Mouse (Mus musculus) lung, embryonic 14.5 days (tissue): ENCODE measurements around the gene Myt1l. TPM values are rescaled to one million over a fixed set of nuclear protein-coding genes. Genes with fewer than 3 reads are reported as not detected.
A peak's percentile ranks its signal among the peaks of the same experiment; 100 is the strongest.

ENCODE experiments used
- ATAC-seq: fragments of 200-750 bp; cut with Nextera tagmentation; 2 replicates; pipeline ENCODE4 v1.8.0; 2017; ENCODE audit warnings: mild to moderate bottlenecking, moderate TSS enrichment, moderate library complexity; ENCODE audit not compliant: insufficient read depth
- DNase-seq: peaks from one replicate; pipeline ENCODE4 v3.0.0-alpha.2; 2015
- H3K27ac ChIP-seq: fragments of 300-500 bp; sonication (generic); 2 replicates; pipeline ENCODE4 v1.5.1; 2014; ENCODE audit warnings: low read depth, mild to moderate bottlenecking, moderate library complexity
- H3K27me3 ChIP-seq: fragments of 300-500 bp; sonication (generic); 2 replicates; pipeline ENCODE4 v1.6.1; 2014; ENCODE audit warnings: low read length, control low read depth; ENCODE audit not compliant: insufficient read depth
- H3K36me3 ChIP-seq: fragments of 300-500 bp; sonication (generic); 2 replicates; pipeline ENCODE4 v1.6.1; 2014; ENCODE audit warnings: control low read depth; ENCODE audit not compliant: insufficient read depth
- H3K4me1 ChIP-seq: fragments of 300-500 bp; sonication (generic); 2 replicates; pipeline ENCODE4 v1.6.1; 2014; ENCODE audit warnings: antibody characterized with exemption, control low read depth; ENCODE audit not compliant: insufficient read depth
- H3K4me2 ChIP-seq: fragments of 300-500 bp; sonication (generic); 2 replicates; pipeline ENCODE4 v1.6.1; 2014; ENCODE audit warnings: mild to moderate bottlenecking
- H3K4me3 ChIP-seq: fragments of 300-500 bp; sonication (generic); 2 replicates; pipeline ENCODE4 v1.5.1; 2014; ENCODE audit warnings: low read depth, low read length
- H3K9ac ChIP-seq: fragments of 300-500 bp; sonication (generic); 2 replicates; pipeline ENCODE4 v1.6.1; 2014
- H3K9me3 ChIP-seq: fragments of 300-500 bp; sonication (generic); 2 replicates; pipeline ENCODE4 v1.6.1; 2016; ENCODE audit warnings: low read depth, low read length, control low read depth
- CTCF ChIP-seq: IDR thresholded peaks from 2 replicates; pipeline ENCODE4 v1.5.1; 2016; ENCODE audit warnings: antibody characterized with exemption, low read depth
- WGBS: fragments of 180-500 bp; shearing (Covaris S2); extraction: QIAGEN DNeasy Blood & Tissue Kit; methylation state at CpG from one replicate; pipeline ENCODE4 v1.1.7; 2014; 5-methylcytosine and 5-hydroxymethylcytosine counted together
- polyA plus RNA-seq: library from polyadenylated mRNA; unstranded; fragments of >200 nt; fragmentation: Nextera tagmentation; extraction: Ambion mirVana; gene quantifications from 2 replicates; pipeline ENCODE4 v1.2.1, GENCODE M21; 2014

The Myt1l gene
- polyA plus RNA-seq, 1 experiment from 2014 or later: not detected

- TF ChIP-seq CTCF: no peak
- Histone ChIP-seq H3K36me3 (no peaks in the 10 kb centered on the region), H3K9me3 (no peaks in the 10 kb centered on the region), H3K27me3 (peaks cover 45% of the 10 kb centered on the region), H3K4me1 (no peaks in the 10 kb centered on the region), H3K4me2 (no peak overlapping the region), H3K9ac (no peak overlapping the region), H3K4me3 (no peak overlapping the region), H3K27ac (no peak overlapping the region)
- WGBS: 27% methylated on average over 14 of the region's 14 CpGs
- DNase-seq (no peak), ATAC-seq (no peak)
These were observed 5.1 kb downstream of the Myt1l start for GRCm38 (mm10) chr12:29533071-29533876.

- Histone ChIP-seq H3K36me3 (no peaks in the 10 kb centered on the region), H3K9ac (no peak overlapping the region), H3K4me1 (no peaks in the 10 kb centered on the region), H3K27me3 (peaks cover 45% of the 10 kb centered on the region), H3K27ac (no peak overlapping the region), H3K9me3 (no peaks in the 10 kb centered on the region), H3K4me3 (no peak overlapping the region), H3K4me2 (no peak overlapping the region)
- no peak for ATAC-seq
- DNase-seq: no peak
- TF ChIP-seq CTCF: no peak
- 3% methylated on average over 6 of the region's 6 CpGs for WGBS
These were observed 6.1 kb downstream of the Myt1l start for GRCm38 (mm10) chr12:29534326-29534725.

GRCm38 (mm10) chr12:29534761-29535300 is 6.6 kb downstream of the Myt1l start:
- Histone ChIP-seq H3K4me1 (no peaks in the 10 kb centered on the region), H3K4me3 (no peak overlapping the region), H3K9me3 (no peaks in the 10 kb centered on the region), H3K9ac (no peak overlapping the region), H3K4me2 (no peak overlapping the region), H3K27ac (no peak overlapping the region), H3K27me3 (peaks cover 45% of the 10 kb centered on the region), H3K36me3 (no peaks in the 10 kb centered on the region)
- TF ChIP-seq CTCF: no peak
- 2% methylated on average over 25 of the region's 25 CpGs for WGBS
- no peak for DNase-seq
- no peak for ATAC-seq

GRCm38 (mm10) chr12:29537916-29538315 is 9.7 kb downstream of the Myt1l start:
- no peaks in the 10 kb centered on the region for H3K4me1 ChIP-seq
- ATAC-seq (no peak), DNase-seq (no peak)
- WGBS: 53% methylated on average over 5 of the region's 5 CpGs
- H3K4me2 ChIP-seq: no peak overlapping the region
- no peak overlapping the region for H3K4me3 ChIP-seq
- H3K9me3 ChIP-seq: no peaks in the 10 kb centered on the region
- H3K27me3 ChIP-seq: peaks cover 41% of the 10 kb centered on the region
- TF ChIP-seq CTCF: no peak
- H3K27ac ChIP-seq: no peak overlapping the region
- no peak overlapping the region for H3K9ac ChIP-seq
- no peaks in the 10 kb centered on the region for H3K36me3 ChIP-seq

GRCm38 (mm10) chr12:29538456-29538855 is 10.3 kb downstream of the Myt1l start:
- no peaks in the 10 kb centered on the region for H3K4me1 ChIP-seq
- peaks cover 37% of the 10 kb centered on the region for H3K27me3 ChIP-seq
- no peak overlapping the region for H3K4me3 ChIP-seq
- no peaks in the 10 kb centered on the region for H3K36me3 ChIP-seq
- H3K9me3 ChIP-seq: no peaks in the 10 kb centered on the region
- H3K27ac ChIP-seq: no peak overlapping the region
- TF ChIP-seq CTCF: no peak
- no peak overlapping the region for H3K4me2 ChIP-seq
- no peak overlapping the region for H3K9ac ChIP-seq
- ATAC-seq (no peak), DNase-seq (peak; percentile 3)
- 59% methylated on average over 11 of the region's 11 CpGs for WGBS

GRCm38 (mm10) chr12:29539106-29539505 is 10.9 kb downstream of the Myt1l start:
- no peak overlapping the region for H3K4me3 ChIP-seq
- H3K9me3 ChIP-seq: no peaks in the 10 kb centered on the region
- TF ChIP-seq CTCF: no peak
- H3K4me2 ChIP-seq: no peak overlapping the region
- H3K36me3 ChIP-seq: no peaks in the 10 kb centered on the region
- no peak overlapping the region for H3K9ac ChIP-seq
- no peak for ATAC-seq
- H3K27ac ChIP-seq: no peak overlapping the region
- DNase-seq: no peak
- 49% methylated on average over 5 of the region's 5 CpGs for WGBS
- H3K27me3 ChIP-seq: peaks cover 31% of the 10 kb centered on the region
- H3K4me1 ChIP-seq: no peaks in the 10 kb centered on the region

- Histone ChIP-seq H3K4me3 (no peak overlapping the region), H3K36me3 (no peaks in the 10 kb centered on the region), H3K4me2 (no peak overlapping the region), H3K27me3 (peaks cover 15% of the 10 kb centered on the region), H3K9me3 (no peaks in the 10 kb centered on the region), H3K9ac (no peak overlapping the region), H3K4me1 (no peaks in the 10 kb centered on the region), H3K27ac (no peak overlapping the region)
- ATAC-seq (no peak), DNase-seq (no peak)
- WGBS: 76% methylated on average over 5 of the region's 5 CpGs
- TF ChIP-seq CTCF: no peak
These were observed 12.6 kb downstream of the Myt1l start for GRCm38 (mm10) chr12:29540741-29541140.
